Mouse (Mus musculus): Measurements from ENCODE around the gene Cep350. TPM values are rescaled to one million over a fixed set of nuclear protein-coding genes. Genes with fewer than 3 reads are reported as not detected.

Cep350 gene
- polyA plus RNA-seq, 1 experiment from 2014 or later, result 6.2 TPM

DNA sequence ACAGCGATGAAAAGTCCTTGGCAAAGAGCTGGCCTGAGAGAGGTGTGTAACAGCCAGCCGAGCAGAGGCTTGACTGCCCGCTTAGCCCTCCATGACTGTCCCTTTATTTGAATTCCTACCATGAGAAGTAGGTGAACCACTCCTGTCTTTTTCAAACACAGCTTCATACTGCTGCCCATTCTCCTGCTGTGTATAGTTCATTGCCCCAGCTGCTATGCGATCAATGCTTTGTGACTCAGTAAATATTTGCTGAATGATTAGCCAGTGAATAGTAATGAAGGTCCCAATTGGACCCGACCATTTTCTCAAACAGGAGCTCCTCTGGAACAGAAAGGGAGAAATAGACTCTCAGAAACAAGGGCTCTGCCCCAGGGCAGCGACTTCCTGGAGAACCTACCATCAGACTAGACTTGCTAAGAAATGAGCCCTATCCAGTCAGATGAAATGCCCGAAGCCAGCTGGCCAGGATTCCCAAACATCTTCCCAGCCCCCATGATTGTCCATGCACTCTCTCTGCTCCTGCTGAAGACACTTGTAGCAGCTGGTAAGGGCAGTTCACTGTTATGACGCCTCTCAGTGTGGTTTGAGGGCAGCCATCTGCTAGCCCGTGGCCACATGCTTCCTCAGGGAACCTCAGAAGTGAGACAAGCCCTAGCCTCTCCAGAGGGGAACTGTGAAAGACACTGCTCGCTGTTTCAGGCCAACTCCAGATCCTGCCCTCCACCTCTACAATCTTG is 163.2 kb downstream of the Cep350 start:
- Histone ChIP-seq H3K9ac (ENCODE audit: low read length) (no peak overlapping the region), H3K9me3 (ENCODE audit: control insufficient read depth, low read length) (no peaks in the 10 kb centered on the region), H3K4me1 (ENCODE audit: control insufficient read depth, insufficient read depth, low read length) (peaks cover 11% of the 10 kb centered on the region; the same call in 1 of the 2 replicates), H3K27ac (ENCODE audit: low read depth, low read length) (no peak overlapping the region), H3K4me3 (ENCODE audit: low read depth, low read length) (no peak overlapping the region), H3K4me2 (ENCODE audit: low read depth) (no peak overlapping the region), H3K27me3 (ENCODE audit: control insufficient read depth, insufficient read depth, low read length) (no peaks in the 10 kb centered on the region), H3K36me3 (ENCODE audit: control insufficient read depth, insufficient read depth, low read length) (no peaks in the 10 kb centered on the region)
- ATAC-seq (ENCODE audit: insufficient read depth, low FRiP score, low TSS enrichment) (no peak), DNase-seq (ENCODE audit: low spot score) (peak; percentile 19)
- WGBS, result 67% methylated on average over 10 of the region's 10 CpGs

DNA sequence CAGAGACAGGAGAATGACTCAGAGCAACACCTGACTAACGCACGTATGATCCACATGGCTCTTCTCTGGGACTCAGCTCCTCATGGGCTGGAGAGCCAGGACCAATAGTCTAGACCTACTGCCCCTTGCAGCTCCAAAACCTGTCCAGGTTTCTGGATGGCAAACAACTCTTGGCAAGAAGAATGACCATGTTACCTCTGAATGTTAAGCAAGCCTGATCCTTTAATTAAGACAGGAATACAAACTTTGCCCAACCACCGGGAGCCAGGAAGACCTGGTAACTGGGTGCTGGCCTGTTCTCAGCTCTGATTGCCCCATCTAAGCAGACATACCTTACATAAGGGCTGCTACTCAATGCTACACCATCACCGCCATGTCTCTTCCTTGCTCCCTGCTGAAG is 164.8 kb downstream of the Cep350 start:
- DNase-seq (ENCODE audit: low spot score), result peak; percentile 3
- H3K27me3 ChIP-seq (ENCODE audit: control insufficient read depth, insufficient read depth, low read length), result no peaks in the 10 kb centered on the region
- no peaks in the 10 kb centered on the region for H3K9me3 ChIP-seq (ENCODE audit: control insufficient read depth, low read length)
- H3K4me2 ChIP-seq (ENCODE audit: low read depth), result no peak overlapping the region
- WGBS, result 94% methylated on average over 4 of the region's 4 CpGs
- no peak overlapping the region for H3K27ac ChIP-seq (ENCODE audit: low read depth, low read length)
- ATAC-seq (ENCODE audit: insufficient read depth, low FRiP score, low TSS enrichment), result no peak
- peaks cover 11% of the 10 kb centered on the region; the same call in 1 of the 2 replicates for H3K4me1 ChIP-seq (ENCODE audit: control insufficient read depth, insufficient read depth, low read length)
- H3K36me3 ChIP-seq (ENCODE audit: control insufficient read depth, insufficient read depth, low read length), result no peaks in the 10 kb centered on the region
- no peak overlapping the region for H3K4me3 ChIP-seq (ENCODE audit: low read depth, low read length)
- H3K9ac ChIP-seq (ENCODE audit: low read length), result no peak overlapping the region

DNA sequence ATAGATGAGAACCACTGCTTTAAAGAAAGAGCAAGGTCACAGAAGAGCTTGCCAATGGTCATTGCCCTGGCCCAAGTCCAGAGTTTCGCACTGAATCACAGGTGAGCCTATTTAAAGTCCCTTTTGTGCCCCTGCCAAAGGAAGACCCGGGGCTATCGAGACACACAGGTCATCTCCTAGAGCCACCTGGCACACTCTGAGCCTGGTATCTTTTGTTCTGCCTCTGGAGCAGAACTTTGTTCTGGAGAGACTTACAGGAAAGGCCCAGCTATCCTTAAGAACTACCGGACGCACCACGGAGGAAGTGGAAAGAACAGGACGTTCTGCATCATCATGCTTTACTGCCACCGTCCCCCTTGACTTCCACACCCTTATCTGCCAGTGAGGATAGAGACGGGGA is 167.4 kb downstream of the Cep350 start:
- WGBS, result 92% methylated on average over 9 of the region's 9 CpGs

DNA sequence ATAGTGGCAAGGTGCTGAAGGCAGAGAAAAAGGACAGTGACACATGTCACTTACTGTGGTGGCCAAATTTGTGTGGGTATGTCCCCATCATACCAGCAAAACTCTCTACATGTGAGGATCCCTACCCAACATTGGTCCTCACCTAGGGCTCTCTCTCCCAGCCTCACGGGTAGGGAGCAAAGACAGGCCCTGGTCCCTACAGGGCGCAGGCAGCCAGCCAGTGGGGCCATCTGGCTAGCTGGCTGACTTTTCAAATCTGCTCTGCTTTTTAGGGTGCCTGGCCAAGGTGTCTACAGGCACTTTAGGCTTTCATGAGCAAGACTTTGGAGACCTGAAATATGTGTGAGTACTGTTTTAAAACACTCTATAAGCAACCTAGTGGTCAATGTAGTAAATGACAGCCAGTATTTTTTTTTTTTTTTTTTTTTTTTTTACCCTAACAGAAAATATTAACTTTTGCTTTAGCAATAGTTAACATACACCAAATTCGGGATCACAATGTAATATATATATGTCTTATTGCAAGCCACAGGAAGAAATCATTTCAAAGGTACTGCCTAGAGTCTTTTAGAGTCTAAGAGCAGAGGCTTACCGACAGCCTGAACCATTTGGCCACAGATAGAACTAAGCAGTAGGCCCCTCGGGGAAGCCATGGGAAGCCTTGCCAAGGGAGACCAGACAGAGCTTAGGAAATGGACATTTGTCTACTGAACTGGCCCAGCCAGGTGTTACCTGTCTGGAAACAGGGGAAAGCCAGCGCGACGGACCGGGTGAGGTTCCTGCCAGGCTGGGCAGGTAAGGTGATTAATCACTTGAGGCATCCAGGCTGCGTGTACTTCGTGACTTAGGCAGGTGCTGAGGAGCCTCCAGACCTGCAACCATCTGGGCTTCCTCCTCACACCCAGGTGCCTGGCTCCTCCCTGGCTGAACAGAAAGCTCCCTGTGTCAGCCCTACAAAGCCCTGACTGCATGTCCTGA is 171.8 kb downstream of the Cep350 start:
- Histone ChIP-seq H3K4me1 (ENCODE audit: control insufficient read depth, insufficient read depth, low read length) (no peaks in the 10 kb centered on the region), H3K27ac (ENCODE audit: low read depth, low read length) (no peak overlapping the region), H3K4me3 (ENCODE audit: low read depth, low read length) (no peak overlapping the region), H3K27me3 (ENCODE audit: control insufficient read depth, insufficient read depth, low read length) (no peaks in the 10 kb centered on the region), H3K9ac (ENCODE audit: low read length) (no peak overlapping the region), H3K9me3 (ENCODE audit: control insufficient read depth, low read length) (no peaks in the 10 kb centered on the region), H3K4me2 (ENCODE audit: low read depth) (no peak overlapping the region), H3K36me3 (ENCODE audit: control insufficient read depth, insufficient read depth, low read length) (no peaks in the 10 kb centered on the region)
- WGBS, result 85% methylated on average over 11 of the region's 11 CpGs
- no peak for DNase-seq (ENCODE audit: low spot score)
- ATAC-seq (ENCODE audit: insufficient read depth, low FRiP score, low TSS enrichment), result no peak

More for the DNA sequence above, 167.4 kb downstream of the Cep350 start:
- no peaks in the 10 kb centered on the region for H3K36me3 ChIP-seq (ENCODE audit: control insufficient read depth, insufficient read depth, low read length)
- no peak overlapping the region for H3K27ac ChIP-seq (ENCODE audit: low read depth, low read length)
- peak; percentile 2 for DNase-seq (ENCODE audit: low spot score)
- H3K9me3 ChIP-seq (ENCODE audit: control insufficient read depth, low read length), result no peaks in the 10 kb centered on the region
- ATAC-seq (ENCODE audit: insufficient read depth, low FRiP score, low TSS enrichment), result no peak
- no peak overlapping the region for H3K4me3 ChIP-seq (ENCODE audit: low read depth, low read length)
- no peak overlapping the region for H3K9ac ChIP-seq (ENCODE audit: low read length)
- H3K4me1 ChIP-seq (ENCODE audit: control insufficient read depth, insufficient read depth, low read length), result peaks cover 8% of the 10 kb centered on the region; the same call in 1 of the 2 replicates
- H3K27me3 ChIP-seq (ENCODE audit: control insufficient read depth, insufficient read depth, low read length), result no peaks in the 10 kb centered on the region
- H3K4me2 ChIP-seq (ENCODE audit: low read depth), result no peak overlapping the region

DNA sequence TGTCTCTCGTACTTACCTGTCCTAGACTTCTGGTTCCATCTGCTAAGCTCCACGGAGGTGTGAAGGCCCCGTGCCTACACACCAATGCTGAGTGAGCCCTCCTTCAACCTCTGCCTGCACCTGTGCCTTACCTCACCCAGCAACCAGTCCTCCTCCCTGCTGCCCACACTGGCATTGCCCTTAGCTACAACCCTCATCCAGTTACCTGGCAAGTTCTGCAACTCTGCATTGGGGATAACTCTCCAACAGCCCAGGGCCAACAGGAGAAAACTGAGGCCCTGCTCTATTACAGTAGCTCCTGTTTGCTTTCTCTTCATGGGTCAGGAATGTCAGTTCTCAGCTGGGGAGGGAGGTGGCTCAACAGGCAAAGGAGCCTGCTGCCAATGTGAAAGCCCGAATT is 175.1 kb downstream of the Cep350 start:
- no peak overlapping the region for H3K4me3 ChIP-seq (ENCODE audit: low read depth, low read length)
- H3K4me2 ChIP-seq (ENCODE audit: low read depth), result no peak overlapping the region
- no peak overlapping the region for H3K27ac ChIP-seq (ENCODE audit: low read depth, low read length)
- DNase-seq (ENCODE audit: low spot score), result no peak
- H3K4me1 ChIP-seq (ENCODE audit: control insufficient read depth, insufficient read depth, low read length), result no peaks in the 10 kb centered on the region
- peaks cover 2% of the 10 kb centered on the region; the same call in 1 of the 2 replicates for H3K36me3 ChIP-seq (ENCODE audit: control insufficient read depth, insufficient read depth, low read length)
- no peak overlapping the region for H3K9ac ChIP-seq (ENCODE audit: low read length)
- no peak for ATAC-seq (ENCODE audit: insufficient read depth, low FRiP score, low TSS enrichment)
- WGBS, result 95% methylated on average over 4 of the region's 4 CpGs
- no peaks in the 10 kb centered on the region for H3K27me3 ChIP-seq (ENCODE audit: control insufficient read depth, insufficient read depth, low read length)
- no peaks in the 10 kb centered on the region for H3K9me3 ChIP-seq (ENCODE audit: control insufficient read depth, low read length)

DNA sequence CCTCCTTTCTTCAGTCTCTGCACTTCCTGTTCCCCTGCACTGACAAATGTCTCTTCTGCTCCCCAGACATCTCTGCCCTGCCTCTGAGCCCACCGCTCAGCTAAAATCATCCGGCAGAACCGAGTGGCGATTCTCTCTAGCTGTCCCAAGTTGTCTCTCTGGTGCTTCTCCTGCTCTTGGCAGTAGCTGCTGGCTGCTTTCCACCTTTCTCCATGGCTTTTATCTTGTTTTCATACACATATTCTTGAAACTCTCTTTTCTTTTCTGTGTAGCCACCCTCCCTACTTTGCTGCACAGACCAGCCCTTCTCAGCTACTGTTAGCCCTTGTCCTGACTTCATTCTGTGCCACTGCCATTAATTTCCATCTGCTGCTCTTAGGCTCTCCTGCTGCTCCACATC is 175.6 kb downstream of the Cep350 start:
- 87% methylated on average over 4 of the region's 4 CpGs for WGBS
- H3K27me3 ChIP-seq (ENCODE audit: control insufficient read depth, insufficient read depth, low read length), result no peaks in the 10 kb centered on the region
- no peak overlapping the region for H3K9ac ChIP-seq (ENCODE audit: low read length)
- ATAC-seq (ENCODE audit: insufficient read depth, low FRiP score, low TSS enrichment) (no peak), DNase-seq (ENCODE audit: low spot score) (no peak)
- H3K27ac ChIP-seq (ENCODE audit: low read depth, low read length), result no peak overlapping the region
- H3K4me1 ChIP-seq (ENCODE audit: control insufficient read depth, insufficient read depth, low read length), result no peaks in the 10 kb centered on the region
- H3K4me2 ChIP-seq (ENCODE audit: low read depth), result no peak overlapping the region
- peaks cover 2% of the 10 kb centered on the region; the same call in 1 of the 2 replicates for H3K36me3 ChIP-seq (ENCODE audit: control insufficient read depth, insufficient read depth, low read length)
- no peak overlapping the region for H3K4me3 ChIP-seq (ENCODE audit: low read depth, low read length)
- H3K9me3 ChIP-seq (ENCODE audit: control insufficient read depth, low read length), result no peaks in the 10 kb centered on the region

DNA sequence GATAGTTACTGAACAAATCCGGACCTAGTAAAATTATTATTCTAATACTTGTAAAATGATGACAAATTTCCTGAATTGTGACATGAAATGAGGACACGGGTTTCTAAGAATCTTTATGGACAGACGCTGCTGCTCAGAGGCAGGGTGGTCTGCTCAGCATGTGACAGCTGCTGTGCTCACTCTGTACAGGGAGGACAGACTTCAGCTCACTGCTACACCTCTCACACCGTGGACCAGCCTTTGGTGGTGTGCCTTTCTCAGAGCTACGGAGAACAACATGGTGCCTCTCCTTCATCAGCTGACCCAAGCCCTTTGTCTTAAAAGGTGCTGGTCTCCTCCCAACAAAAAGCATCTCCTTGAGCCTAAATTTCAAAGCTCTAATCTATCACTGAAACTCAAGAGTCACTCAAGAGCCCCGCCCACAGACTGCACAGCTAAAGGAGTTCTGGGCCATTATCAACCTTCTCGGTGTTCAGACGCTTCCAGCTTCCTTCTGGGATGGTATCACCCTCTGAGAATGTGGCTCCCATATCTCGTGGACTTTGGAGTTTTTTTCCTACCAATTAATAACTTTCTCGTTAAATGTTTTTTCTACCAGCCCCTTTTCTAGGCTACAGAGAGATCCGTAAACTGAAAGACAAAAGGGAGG is 176.2 kb downstream of the Cep350 start:
- H3K9me3 ChIP-seq (ENCODE audit: control insufficient read depth, low read length), result no peaks in the 10 kb centered on the region
- H3K9ac ChIP-seq (ENCODE audit: low read length), result no peak overlapping the region
- no peak for ATAC-seq (ENCODE audit: insufficient read depth, low FRiP score, low TSS enrichment)
- 79% methylated on average over 11 of the region's 11 CpGs for WGBS
- H3K27me3 ChIP-seq (ENCODE audit: control insufficient read depth, insufficient read depth, low read length), result no peaks in the 10 kb centered on the region
- H3K4me2 ChIP-seq (ENCODE audit: low read depth), result no peak overlapping the region
- H3K36me3 ChIP-seq (ENCODE audit: control insufficient read depth, insufficient read depth, low read length), result peaks cover 2% of the 10 kb centered on the region; the same call in 1 of the 2 replicates
- H3K4me1 ChIP-seq (ENCODE audit: control insufficient read depth, insufficient read depth, low read length), result no peaks in the 10 kb centered on the region
- no peak for DNase-seq (ENCODE audit: low spot score)
- no peak overlapping the region for H3K4me3 ChIP-seq (ENCODE audit: low read depth, low read length)
- no peak overlapping the region for H3K27ac ChIP-seq (ENCODE audit: low read depth, low read length)

DNA sequence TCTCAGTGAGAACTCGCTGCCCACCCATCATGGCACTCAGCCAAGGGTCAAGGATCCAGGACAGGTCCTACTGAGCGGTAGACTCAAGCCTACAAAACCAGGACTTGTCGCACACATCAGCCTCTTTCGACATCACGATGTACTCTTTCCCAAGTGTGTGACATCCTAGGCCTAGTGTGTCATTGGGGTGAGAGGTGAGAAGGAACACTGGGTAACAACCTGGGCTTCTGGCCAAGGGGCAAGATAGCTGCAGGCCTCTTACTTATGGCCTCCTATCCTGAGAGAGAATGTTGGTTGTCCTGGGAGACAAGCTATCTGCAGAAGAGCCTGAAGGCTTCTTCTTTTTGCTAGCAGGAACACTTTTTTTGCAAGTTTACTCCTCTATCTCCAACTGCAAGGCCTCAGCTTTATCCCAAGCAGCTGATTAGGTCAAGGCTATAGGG is 177.2 kb downstream of the Cep350 start:
- Histone ChIP-seq H3K9me3 (ENCODE audit: control insufficient read depth, low read length) (no peaks in the 10 kb centered on the region), H3K4me2 (ENCODE audit: low read depth) (no peak overlapping the region), H3K4me3 (ENCODE audit: low read depth, low read length) (no peak overlapping the region), H3K27me3 (ENCODE audit: control insufficient read depth, insufficient read depth, low read length) (no peaks in the 10 kb centered on the region), H3K36me3 (ENCODE audit: control insufficient read depth, insufficient read depth, low read length) (peaks cover 2% of the 10 kb centered on the region; the same call in 1 of the 2 replicates), H3K4me1 (ENCODE audit: control insufficient read depth, insufficient read depth, low read length) (no peaks in the 10 kb centered on the region), H3K27ac (ENCODE audit: low read depth, low read length) (no peak overlapping the region), H3K9ac (ENCODE audit: low read length) (no peak overlapping the region)
- DNase-seq (ENCODE audit: low spot score), result no peak
- no peak for ATAC-seq (ENCODE audit: insufficient read depth, low FRiP score, low TSS enrichment)
- 95% methylated on average over 5 of the region's 5 CpGs for WGBS
